Mouse (Mus musculus) olfactory bulb, adult 2 months (tissue): ENCODE data around the gene Utrn.

Experiments
- CTCF ChIP-seq: fragments of 200-500 bp; IDR thresholded peaks from 2 replicates; pipeline ENCODE4 v1.5.1; 2012; ENCODE audit warnings: low read depth, mild to moderate bottlenecking, low read length, moderate library complexity; ENCODE audit not compliant: insufficient read depth
- POLR2A ChIP-seq: fragments of 200-500 bp; IDR thresholded peaks from 2 replicates; pipeline ENCODE4 v1.6.1; 2012; ENCODE audit warnings: mild to moderate bottlenecking, low read depth, low read length, moderate library complexity; ENCODE audit not compliant: insufficient read depth

GRCm38 (mm10) chr10:12545440-12545839 is 323.7 kb downstream of the Utrn start:
- TF ChIP-seq CTCF (no peak), POLR2A (no peak)
